Mouse (Mus musculus) embryo, embryonic 11.5 days (tissue): ENCODE results near the gene Clic1.
A peak's percentile ranks its signal among the peaks of the same experiment; 100 is the strongest.
"Not testable (repeated sequence)": the region's sequence is repeated elsewhere in the genome, so short reads cannot be mapped to it uniquely, and the experiment has no call there.

Experiments used
- DNase-seq: peaks from one replicate; pipeline ENCODE4 v3.0.0-alpha.2; 2012; ENCODE audit warnings: low read depth, low spot score

The Clic1 gene

DNA sequence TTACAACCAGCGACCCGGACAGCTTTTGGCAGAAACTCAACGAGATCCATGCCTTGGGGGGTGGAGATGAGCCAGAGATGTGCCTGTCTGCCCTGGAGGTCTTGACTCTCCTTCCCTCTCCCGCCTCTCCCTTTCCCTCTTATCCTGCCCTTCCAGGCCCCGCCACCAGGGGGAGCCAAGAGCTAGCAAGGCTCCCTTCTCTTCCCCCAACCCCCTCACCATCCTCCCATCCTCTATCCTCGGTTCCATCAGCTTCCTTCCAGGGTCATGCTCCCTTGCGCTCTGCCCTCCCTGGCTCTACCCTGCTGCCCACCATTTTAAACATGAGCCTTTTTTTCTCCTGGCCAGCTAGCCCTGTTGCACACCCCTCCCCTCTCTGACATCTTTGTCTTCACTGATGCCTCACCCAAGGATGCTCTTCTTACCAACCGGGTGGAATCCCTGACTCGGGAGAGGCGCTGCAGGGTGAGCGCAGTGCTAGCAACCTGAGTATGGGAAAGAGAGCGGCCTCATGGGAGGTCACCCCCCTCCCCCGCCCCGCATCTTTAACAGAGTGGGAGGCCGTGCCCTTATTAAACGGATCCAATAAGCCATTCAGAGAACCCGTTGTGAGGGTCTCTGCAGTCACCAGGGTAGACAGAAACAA is 28.5 kb upstream of the Clic1 start:
- DNase-seq = peak; percentile 76

DNA sequence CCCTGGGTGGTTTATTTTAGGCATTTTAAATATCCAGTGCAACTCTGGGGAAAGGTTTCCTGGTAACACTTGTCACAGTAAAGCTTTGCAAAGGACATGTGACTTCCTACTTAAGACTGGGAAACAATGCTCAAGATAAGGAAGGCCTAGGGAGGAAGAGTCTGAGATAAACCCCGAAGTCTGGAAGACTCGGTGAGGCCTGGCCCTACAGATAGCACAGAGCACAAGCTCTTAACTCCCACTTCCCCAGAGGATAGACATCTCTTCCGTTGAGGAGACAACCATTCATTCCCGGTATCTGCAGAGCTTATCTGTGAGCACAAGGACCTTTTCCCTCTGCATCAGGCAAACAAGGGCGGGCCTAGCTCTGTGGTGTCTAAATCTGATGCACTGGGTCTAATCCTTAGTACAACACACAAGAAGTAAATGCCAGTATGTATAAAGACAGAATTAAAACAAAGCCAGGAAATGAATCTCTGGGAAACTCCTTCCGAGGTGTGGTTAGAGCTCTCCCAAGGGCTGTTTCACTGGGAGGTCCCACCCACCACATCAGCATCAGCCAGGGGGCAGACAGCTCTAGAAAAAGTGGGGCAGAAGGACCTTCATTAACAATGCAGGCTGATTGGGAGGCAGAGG is 27.8 kb upstream of the Clic1 start:
- no peak for DNase-seq

DNA sequence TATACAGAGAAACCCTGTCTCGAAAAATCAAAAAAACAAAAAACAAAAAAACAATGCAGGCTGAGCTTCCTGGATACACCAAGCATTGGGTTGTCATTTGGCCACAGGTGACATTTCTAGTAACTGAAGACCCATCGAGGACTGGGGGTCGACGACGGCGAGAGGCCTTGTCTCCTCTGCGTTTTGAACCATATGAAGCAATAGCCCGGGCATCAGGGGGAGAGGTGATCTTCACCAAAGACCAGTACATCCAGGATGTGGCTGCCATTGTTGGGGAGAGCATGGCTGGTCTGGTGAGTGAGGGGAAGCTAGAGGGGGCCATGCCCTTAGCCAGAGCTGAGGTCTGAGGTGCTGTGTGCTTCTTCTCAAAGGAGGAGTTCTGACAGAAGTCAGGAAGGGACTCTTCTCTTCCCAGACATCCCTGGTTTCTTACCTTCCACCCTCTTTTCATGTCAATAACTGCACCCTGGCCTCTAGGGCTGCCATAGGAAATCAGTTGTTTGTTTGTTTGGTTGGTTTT is 27.2 kb upstream of the Clic1 start:
- DNase-seq = no peak

DNA sequence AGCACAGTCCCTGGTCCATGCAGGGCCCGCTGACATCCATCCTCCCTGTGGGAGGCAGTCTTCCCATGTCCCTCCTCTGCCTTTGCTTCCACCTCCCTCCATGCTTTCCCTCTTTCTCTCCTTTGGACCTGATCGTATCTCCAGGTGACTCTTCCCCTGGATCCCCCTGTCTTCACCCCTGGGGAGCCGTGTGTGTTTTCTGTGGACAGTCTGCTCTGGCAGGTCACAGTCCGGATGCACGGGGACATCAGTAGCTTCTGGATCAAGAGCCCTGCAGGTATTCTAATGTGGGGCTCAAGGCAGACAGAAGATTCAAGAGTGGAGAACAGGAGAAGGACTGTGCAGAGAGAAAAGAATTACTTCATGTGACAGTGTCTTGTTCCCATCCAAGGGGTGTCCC is 26.5 kb upstream of the Clic1 start:
- no peak for DNase-seq

DNA sequence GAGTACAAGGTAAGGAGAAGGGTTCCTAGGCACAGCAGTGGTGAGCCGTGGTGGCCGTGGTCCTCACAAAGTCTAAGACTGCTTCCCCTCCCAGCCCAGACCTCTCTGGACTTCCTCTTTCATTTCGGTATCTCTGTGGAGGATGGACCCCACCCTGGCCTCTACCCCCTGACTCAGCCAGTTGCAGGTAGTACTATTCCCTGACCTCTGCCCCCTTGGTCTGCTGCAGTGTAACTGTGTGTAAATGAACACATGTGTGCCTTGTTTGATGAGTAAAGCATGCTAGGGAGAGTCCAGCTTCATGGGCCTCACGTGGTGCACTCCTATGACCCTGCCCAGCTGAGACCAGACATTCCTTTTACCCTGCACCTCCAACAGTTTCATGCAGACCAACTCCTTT is 26.0 kb upstream of the Clic1 start:
- DNase-seq = no peak

DNA sequence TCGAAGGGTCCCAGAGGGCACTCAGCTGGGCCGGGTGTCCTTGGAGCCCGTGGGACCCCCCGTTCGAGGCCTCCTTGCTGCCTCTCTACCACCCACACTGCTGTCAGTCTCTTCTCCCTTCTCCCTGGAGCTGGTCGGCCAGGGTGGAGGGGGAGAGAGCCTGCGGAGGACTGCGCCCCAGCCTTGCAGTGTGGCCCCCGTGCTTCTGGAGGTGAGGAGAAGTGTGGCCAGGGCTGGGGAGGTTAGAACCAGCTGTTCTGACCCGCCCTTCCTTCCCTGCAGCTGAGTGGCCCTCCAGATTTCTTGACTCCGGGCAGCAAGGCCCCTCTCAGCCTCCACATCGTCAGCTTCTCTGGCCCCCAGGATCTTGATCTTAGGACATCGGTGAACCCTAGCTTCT is 25.5 kb upstream of the Clic1 start:
- no peak for DNase-seq

DNA sequence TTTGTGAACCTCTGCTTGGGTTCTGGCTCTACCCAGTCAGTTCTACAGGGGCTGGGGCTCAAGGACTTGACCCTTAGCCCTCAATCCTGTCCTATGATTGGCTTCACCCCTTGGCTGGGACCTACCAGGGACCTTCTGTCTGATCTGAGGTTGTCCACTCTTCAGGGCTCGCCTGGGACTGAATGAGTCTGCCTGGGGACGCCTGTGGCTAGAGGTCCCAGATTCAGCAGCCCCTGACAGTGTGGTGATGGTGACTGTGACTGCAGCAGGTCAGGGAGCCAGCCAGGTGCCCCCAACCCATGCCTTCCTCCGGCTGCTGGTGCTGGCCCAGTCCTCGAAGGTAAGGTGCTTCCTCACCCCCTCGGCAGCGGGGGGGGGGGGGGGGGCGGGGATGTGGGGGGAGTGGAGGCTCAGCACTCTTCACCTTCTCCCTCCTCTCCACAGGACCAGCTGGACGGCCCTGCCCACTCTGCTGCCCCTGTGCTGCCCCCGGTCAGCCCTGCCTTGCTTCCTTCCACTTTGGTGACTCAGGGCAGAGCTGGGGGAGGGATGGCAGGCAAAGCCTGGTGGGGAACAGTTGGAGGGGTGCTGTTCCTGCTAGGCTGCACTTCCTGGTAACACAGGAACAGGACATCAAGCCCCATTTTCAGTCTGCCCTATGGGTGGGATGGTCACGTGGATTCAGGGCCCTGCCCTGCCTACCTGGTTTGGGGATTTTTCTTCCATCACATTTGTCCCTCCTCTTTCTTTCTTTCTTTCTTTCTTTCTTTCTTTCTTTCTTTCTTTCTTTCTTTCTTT is 24.9 kb upstream of the Clic1 start:
- DNase-seq = no peak

DNA sequence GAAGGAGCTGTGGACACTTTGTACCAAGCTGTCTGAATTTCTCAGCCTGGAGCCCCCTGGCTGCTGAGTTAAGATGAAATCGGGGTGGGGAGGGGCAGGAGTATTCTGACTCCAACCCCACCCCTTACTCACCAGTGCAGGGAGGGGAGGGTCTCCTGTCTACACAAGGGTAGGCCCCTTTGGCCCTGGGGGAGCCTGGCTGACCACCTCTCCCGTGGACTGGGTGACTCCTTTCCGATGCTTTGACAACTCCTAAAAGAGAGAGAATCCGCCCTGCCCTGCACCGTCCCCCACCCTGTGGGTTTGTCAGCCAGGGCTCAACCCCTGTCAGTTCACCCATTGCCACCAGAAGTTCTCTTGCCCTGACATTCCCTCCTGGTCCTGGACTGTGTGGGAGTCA is 23.6 kb upstream of the Clic1 start:
- DNase-seq = no peak

DNA sequence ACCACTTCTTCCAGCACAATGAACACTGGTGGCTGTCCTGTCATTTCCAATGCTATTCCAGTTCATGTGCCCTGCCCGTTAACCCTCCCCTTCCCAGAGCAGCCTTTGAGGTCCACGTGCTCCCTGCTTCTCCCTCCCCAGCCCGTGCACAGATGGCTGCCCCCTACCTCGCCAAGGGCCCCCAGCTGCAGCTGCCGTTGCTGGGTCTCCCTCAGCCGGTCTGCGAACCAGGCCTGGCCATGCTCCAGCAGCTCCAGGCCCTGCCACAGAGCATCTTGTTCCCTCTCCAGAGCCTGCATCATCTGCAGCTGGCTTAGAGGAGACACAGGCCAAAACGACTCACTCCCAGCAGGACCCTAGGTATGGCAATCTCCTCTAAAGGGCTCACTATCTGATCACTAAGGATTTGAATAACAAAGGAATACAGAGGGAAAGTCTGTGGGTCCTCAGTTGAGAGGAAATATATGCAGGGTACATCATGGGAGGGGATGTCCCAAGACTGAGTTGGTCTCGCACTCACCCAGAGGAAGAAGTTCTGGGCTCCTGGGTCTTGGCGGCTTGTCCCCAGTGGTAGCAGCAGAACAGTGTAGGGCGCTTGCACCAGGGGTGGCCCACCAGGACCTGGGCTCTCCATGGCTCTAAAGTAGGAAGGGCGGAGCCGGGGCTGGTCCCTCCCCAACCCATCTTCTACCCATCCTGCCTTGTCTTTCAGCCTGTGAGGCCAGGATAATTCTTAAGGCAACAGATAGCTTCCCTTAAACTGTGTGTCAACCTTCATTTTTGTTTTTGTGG is 22.3 kb upstream of the Clic1 start, which contains the start of gene Sapcd1:
Gene Sapcd1 (minus strand): TSS at position 740 of the 792 bp plus-strand sequence.
- DNase-seq = no peak

DNA sequence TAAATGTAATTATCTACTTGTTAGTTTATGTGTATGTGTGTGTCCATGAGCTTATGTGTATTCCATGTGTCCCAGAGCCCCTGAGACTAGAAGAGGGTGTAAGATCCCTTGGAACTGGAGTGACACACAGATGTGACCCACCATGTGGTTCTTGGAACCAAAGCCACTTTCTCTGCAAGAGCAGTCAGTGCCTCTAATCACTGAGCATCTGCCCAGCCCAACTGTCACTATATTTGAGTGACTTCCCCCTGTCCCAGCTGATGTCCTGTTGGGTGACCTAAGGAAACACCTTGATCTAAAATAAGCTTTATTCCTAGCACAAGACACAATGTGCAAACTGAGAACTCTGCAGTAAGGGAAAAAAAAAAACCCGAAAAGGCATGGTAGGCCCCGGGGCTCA is 21.5 kb upstream of the Clic1 start:
- no peak for DNase-seq

DNA sequence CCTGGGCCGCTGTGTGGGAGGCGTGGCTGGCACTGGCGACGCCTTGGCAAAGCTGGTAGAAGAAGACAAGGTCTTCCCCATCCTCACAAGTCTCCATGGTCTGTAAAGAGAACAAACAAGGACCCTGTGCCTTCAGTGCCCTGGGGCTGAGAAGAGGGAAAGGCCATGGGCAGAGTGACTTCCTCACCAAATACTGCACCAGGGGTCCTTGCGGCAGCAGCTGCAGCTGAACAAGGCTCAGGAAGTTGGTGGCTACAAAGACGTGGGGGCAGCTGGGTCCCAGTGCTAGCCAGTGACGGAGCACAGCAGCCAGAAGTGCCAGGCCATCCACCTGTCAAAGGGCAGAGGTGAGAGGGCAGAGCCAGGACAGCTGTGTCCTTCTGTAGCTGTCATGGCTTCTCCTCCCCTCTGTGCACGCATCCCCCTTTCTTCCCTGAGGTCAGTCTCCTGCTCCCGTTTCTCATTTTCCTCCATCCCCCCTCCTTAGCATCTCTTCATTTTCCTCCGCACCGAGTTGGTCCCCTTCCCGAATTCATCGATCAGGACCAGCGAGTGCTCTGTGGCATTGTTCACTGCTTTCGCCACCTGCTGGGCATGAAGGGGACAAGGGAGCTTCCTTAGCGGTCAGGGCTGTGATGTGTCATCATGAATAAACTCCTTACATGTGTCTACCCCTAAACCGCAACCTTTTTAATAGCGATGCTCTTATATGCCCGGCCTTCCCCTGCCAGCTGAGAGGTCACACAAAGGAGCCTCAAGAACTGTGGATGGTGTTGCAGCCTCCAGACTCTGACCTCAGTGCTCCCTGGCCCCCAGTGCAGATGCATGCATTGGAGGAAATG is 19.9 kb upstream of the Clic1 start:
- DNase-seq = no peak

DNA sequence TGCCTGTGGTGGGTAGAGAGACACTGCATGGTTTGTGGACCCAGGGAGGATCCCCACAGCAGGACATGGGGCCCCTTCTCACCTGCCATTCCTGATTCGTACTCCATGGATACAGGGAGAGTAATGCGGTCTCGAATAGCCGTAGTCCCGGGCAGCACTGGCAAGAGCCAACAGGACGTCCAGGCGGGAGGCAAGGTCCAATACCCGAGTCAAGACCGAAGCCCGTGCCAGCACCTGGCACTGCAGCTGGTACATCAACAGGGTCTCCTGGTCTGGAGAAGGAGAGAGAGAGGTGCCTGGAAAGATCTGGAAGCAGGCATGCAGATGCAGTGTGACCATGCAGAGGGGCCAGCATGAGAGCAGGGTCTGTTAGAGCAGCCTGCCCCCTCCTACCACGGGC is 18.5 kb upstream of the Clic1 start:
- DNase-seq = no peak

DNA sequence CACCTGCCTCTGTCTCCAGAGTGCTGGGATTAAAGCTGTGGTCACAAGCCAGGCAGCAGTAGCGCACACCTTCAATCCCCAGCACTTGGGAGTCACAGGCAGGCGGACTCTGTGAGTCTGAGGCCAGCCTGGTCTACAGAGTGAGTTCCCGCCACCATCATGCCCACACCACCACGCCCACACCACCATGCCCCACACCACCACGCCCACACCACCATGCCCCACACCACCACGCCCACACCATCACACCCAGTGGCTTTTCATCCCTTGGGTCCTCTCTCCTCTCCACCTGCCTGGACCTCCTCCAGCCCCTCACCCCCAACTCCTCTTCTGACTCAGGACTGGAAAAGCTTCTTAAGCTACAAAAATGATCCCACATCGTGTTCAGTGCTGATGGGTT is 17.9 kb upstream of the Clic1 start:
- no peak for DNase-seq

DNA sequence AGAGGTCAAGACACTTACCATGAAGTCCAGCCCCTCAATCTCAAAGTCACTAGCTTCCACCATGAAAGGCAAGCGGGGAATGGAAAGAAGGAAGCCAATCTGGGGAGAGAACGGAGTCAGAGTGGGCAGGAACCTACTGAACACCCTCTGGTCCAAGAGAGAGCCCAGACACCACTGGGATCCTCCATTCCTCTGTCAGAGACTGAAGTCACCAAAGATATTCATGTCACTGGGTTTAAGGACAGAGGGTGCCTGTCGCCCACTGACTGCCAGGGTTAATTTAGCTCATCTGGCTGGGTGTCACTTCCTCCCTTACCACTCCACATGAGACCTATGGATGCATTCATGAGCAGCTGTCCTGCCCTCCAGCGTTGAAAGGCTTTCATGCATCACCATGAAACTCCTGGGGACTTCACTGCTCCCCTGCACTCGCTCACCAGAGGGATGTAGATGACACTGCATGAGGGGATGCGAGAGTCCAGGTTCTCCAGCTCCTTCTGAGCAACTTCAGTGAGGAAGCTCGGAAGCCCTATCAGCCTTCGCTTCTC is 17.4 kb upstream of the Clic1 start:
- no peak for DNase-seq

DNA sequence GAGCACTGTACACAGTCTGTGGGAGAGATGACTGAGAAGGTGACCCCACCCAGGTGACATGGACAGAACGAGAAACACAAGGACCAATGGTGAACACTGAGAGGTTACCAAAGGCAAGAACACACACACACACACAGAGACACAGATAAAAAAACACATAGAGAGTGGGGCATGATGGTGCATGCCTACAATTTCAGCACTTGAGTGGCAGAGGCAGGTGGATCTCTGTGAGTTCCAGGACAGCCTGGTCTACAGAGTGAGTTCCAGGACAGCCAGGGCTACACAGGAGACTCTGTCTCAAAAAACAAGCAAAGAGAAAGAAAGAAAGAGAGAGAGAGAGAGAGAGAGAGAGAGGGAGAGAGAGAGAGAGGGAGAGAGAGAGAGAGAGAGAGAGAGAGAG is 16.1 kb upstream of the Clic1 start:
- not testable (repeated sequence) for DNase-seq

DNA sequence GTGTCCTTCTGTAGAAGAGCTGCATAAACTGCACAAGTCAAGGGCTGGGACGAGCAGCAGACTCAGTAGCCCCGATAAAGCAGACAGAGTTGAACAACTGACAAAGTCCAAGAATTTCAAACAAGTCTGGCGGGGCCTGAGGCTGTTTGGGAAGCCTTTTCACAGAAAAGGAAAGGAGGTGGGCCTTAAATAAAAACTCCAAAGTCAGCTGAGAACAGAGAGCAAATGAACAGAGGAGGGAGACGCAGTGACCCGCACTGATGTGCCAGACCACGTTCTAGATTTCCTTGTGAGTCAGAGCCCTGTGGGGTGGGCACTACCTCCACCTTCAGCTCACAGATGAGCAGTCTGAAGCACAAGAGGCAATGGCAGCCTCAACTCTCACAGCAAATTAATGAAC is 14.9 kb upstream of the Clic1 start:
- DNase-seq = no peak

DNA sequence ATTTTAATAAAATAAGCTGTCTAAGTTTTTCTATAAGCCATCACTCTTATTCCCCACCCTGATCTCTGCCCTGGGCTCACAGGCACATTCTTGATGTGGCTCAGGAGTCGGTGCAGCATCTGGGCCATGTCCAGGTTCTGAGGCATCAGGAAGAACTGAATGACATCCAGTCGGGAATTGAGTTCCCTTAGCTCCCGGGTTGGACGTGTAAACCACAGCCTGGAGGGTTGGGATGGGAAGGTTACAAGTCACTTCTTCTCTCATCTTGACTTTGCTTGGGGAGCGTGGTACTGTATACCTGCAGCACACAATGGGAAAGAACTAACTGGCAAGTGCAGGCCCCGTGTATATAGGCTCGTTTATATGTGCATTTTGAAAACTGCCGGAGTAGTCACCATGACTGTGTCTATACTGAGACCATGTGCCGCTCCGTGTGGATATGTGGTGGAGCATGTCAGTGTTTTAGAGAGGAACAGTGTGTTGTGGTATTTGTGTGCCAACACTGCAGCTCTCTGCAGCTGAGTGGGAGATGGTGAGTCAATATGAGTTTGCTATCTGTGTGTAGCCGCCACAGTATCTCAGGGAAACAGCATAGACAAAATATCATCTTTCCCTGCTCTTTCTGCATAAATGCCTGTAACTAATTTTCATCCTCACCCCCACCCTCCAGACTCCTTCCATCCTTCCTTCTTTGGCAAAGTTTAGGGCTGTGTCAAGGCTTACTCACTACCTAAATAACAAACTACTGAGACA is 10.5 kb upstream of the Clic1 start:
- no peak for DNase-seq

DNA sequence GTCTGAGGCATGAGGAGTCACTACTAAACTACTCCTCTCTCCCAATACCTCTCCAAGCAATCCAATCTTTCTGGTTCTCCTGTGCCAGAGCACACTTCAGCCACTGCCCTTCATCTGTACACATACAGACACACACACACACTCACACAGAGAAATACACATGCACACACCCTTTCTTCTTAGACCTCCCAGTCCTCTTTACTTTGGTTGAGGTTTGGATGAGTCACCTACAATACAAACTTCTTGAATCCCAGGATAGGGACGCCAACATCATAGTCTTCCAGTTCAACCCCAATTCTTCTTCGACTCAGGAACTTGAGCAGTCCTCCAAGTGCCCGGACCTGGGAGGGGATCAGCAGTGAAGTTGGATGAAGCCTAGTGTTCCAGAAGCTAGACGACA is 6.0 kb upstream of the Clic1 start:
- DNase-seq = no peak

DNA sequence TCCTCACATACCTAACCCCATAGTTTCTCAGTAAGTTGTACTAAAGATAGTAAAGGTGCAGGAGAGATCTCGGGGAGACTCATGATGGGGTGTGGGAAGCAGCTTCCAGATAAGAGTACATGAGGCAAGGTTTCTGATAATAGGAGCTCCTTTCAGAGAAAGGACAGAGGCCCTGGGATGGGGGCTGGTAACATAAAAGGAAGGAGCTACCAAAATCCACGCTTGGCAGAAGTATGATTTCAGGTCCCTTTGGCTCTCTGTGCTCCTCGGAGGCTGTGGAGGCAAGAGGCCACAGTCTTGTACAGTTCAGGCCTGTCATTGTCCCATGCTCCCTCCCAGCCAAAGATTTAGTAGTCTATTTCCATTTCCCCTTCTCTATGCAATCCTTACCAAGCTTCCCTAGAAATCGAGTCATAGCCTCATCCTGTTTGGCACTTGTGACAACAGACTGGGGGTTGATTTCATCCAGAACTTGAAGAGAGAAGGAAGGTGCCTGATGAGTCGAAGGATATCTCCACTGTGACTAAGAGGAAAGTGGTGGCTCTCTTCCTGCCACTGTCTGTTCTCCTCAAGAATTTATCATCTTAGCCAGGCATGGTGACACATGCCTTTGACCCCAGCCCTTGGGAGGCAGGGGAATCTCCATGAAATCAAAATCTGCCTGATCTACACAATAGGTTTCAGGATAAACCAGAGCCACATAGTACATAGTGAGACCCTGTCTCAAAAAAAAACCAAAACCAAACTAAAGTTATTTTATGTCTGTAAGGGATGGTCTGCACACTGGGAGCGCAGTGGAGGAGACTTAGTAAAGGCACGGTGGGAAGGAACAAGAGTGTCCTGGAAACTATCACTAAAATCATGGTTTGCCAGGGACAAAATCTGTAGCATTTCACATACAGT is 4.6 kb upstream of the Clic1 start:
- no peak for DNase-seq
